Mouse (Mus musculus): ENCODE results near the gene Tmem158.

- TF ChIP-seq CTCF (conservative IDR thresholded peaks at IDR 0.05; ENCODE audit: low read length) (no peak), NANOG (IDR thresholded peaks at IDR 0.05; ENCODE audit: borderline replicate concordance, low read length) (no peak)
Observed at GRCm38 (mm10) chr9:123288378-123288777, 27.8 kb upstream of the Tmem158 start.

Data from E14TG2a.4 (cell line).